Mouse (Mus musculus) lung, postnatal 0 days (tissue): ENCODE results near the gene Psmd8.

ENCODE experiments used
- CTCF ChIP-seq: IDR thresholded peaks from 2 replicates; pipeline ENCODE4 v1.5.1; 2016; ENCODE audit warnings: antibody characterized with exemption, mild to moderate bottlenecking
- EP300 ChIP-seq: IDR thresholded peaks from 2 replicates; pipeline ENCODE4 v1.6.1; 2016; ENCODE audit warnings: antibody characterized with exemption, mild to moderate bottlenecking, control low read depth

- TF ChIP-seq CTCF: no peak
- no peak for TF ChIP-seq EP300
Measured at GRCm38 (mm10) chr7:29202577-29202976, 22.1 kb upstream of the Psmd8 start.
